Mouse (Mus musculus) forelimb bud, embryonic 11.5 days (tissue): ENCODE measurements around the gene Fbxo8.

Source experiments
- DNase-seq: peaks from one replicate; pipeline ENCODE4 v3.0.0-alpha.2; 2012; ENCODE audit warnings: low read depth, low spot score

The Fbxo8 gene

GRCm38 (mm10) chr8:56550558-56551360 lies at the start of gene Fbxo8, which contains the start of gene Cep44:
Gene Fbxo8, plus strand, starts transcription at chr8:56551090.
Gene Cep44, minus strand, starts transcription at chr8:56551047.
- peak; percentile 81 for DNase-seq

DNA sequence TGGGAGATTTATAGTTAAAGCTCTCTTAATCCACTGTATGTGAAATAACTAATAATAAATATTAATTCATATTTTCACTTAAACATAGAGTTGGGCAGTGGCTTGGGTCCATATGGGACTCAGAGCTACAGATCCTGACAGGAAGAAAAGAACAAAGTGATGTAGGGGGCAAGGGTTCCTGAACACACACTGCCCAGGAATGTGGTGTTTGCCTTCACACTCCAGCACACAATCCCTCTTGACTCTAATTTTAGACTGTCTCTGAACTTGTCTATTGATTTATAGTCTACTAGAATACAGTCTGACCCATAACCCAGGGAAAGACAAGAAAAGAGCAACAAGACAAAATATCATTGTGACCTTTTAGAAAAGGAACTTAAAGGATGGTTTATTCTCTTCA lies 49.0 kb upstream of the Fbxo8 start:
- no peak for DNase-seq

GRCm38 (mm10) chr8:56508318-56508951 lies 42.5 kb upstream of the Fbxo8 start:
- DNase-seq: no peak

GRCm38 (mm10) chr8:56508952-56509479 lies 41.9 kb upstream of the Fbxo8 start:
- no peak for DNase-seq

GRCm38 (mm10) chr8:56518848-56519247 lies 32.0 kb upstream of the Fbxo8 start:
- DNase-seq: no peak

DNA sequence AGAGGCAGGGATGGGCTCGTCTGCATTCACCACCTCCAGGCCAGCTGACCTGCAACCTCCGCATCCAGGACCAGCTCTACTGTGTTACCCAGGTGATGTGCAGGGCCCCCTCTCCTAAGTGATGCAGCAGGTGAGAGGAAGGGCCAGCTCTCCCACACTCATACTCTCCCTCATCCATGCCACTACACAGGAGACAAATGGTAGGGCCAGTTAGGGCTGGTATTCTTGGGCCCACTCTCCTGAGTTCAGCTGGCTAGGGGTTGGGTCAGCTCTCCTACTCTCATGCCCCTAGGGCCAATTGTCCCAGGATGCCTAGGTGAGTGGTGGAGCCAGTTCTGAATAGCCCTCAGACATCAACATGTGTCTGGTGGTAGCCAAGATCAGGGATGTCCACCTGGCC lies 30.6 kb upstream of the Fbxo8 start:
- no peak for DNase-seq

DNA sequence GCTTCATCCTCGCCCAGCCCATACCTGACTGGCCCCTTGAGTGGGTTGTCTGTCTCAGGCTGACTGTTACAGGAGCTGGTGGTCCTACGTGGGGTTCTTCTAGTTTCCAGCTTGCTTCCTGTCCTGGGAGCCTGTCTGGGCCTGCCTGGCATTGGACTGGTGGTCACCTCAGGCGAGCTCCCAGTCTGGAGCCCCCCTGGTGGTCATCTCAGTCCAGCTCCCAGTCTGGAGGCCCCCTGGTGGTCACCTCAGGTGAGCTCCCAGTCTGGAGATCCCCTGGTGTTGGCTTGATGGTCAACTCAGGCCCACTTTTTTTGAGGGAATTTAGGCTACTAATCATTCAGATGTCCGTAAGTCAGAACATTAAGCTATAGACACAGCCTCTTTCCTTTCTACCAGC lies 29.8 kb upstream of the Fbxo8 start:
- no peak for DNase-seq

DNA sequence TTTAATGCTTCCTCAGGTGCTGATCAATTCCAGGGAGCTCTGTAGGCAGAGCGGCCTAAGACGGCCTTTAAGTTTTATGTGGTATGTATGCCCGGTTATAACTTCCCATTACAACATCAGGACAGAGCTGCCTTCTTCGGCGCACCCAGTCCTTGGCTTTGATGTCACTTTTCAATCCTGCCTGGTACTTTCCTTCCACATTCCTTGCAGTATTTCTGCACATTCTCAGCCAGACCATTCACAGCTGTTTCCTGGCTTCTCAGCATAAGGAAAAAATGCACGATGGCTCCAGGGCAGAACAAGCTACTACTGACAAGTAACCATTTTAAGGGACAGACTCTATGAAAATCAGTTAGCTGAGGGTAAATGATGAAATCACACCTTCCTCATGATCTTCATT lies 22.0 kb upstream of the Fbxo8 start:
- DNase-seq: peak; percentile 46

- peak; percentile 74 for DNase-seq
These were observed 20.5 kb upstream of the Fbxo8 start for GRCm38 (mm10) chr8:56530359-56530758.

GRCm38 (mm10) chr8:56540706-56541105 lies 10.2 kb upstream of the Fbxo8 start:
- DNase-seq: no peak

GRCm38 (mm10) chr8:56547866-56548265 lies 3.0 kb upstream of the Fbxo8 start:
- no peak for DNase-seq

DNA sequence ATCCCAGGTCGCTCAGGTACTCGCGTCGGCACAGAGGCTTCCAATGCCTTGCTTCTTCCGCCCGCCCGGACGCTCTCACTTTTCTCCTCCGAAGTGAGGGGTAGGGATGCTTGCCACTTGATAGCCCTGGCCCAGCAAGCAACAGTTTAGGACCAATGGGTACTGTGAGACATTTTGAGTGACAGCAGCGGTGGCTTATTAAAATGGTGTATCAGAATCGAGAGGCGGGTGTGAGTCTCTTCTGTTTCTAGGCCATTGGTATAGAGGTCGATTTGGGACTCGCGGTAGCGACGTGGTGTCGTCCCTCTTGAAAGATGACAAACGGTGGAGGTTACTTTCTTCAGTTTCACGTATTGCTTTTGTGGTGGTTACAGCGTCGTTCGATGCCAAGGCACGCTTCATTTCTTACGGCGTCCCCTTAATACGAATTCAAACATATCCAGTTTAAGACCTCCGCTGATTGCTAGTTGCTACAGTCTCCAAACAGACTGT lies 517 bp downstream of the Fbxo8 start:
- DNase-seq: peak; percentile 86

DNA sequence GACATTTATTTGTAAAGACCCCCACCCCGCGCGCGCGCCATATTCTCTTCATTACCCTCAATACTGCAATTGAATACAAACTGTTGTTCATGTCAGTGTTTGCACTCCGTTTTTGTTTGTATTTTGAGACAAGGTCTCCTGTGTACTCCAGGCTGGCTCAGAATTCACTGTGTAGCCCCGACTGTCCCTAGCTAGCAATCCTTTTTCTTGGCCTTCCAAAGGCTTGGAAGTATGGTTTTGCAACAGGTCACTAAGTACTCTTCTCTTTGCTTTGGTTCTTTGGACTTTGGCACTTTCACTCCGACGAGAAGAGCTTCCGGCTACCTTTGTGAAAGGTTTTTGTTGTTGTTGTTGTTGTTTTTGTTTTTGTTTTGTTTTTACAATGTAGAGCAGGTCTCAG lies 1.2 kb downstream of the Fbxo8 start:
- no peak for DNase-seq

GRCm38 (mm10) chr8:56552551-56553103 lies 1.7 kb downstream of the Fbxo8 start:
- DNase-seq: no peak

DNA sequence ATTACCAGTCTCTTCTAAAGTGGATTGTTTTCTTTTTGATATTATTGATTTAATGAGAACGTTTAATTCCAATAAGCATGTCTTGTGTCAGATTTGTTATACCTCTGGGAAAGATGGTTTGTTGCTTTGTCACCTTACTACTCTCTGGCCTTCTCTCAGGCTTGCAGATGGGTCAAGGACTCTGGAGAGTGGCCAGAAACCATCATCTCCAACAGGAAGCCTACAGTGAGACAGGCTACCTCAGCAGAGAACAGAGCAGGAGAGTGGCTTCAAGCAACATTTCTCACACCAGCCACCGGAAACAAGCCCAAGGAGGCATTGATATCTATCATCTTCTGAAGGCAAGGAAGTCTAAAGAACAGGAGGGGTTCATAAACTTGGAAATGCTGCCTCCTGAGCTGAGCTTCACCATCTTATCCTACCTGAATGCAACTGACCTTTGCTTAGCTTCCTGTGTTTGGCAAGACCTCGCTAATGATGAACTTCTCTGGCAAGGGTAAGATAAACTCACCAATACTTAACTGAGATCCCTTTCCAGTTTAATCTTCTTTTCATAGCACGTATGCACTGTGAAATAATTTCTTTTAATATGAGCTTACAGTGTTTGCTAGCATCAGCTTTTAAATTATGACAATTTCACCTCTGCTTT lies 13.6 kb downstream of the Fbxo8 start:
- no peak for DNase-seq

DNA sequence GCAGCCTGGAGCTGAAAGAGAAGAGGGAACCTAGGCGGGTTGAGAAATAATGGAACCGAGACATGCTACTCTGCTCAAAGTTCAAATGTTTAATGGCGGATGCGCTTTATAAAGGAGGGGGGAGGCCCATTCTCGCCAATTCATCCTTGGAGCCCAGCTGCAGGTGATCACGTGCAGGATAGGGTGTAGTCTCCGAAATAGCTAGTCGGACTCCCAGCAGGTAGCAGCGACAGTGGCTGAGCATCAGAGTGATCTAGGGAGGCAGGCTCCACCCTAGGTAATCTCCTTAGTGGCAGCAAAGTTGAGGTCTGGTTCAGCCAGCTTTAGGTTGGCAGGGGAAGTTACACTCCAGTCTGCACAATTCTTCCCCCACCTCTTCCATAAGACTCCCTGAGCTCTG lies 16.0 kb downstream of the Fbxo8 start:
- no peak for DNase-seq

DNA sequence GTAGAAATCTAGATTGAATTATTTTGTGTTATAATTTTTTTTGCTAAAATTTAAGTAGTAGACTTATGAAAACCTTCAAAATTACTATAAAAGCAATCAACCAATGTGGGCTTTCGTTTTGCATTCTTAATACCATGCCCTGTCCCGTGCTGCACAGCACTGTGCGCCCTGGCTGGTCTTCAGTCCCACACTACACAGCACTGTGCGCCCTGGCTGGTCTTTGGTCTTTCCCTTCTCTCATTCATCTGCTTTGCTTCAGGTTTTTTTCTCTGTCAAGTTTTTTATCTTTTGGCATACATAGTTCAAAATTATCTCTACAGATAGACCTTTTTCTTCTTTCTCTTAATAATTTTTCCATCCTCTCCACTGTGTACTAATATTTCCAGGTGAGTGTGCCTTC lies 30.0 kb downstream of the Fbxo8 start:
- no peak for DNase-seq

DNA sequence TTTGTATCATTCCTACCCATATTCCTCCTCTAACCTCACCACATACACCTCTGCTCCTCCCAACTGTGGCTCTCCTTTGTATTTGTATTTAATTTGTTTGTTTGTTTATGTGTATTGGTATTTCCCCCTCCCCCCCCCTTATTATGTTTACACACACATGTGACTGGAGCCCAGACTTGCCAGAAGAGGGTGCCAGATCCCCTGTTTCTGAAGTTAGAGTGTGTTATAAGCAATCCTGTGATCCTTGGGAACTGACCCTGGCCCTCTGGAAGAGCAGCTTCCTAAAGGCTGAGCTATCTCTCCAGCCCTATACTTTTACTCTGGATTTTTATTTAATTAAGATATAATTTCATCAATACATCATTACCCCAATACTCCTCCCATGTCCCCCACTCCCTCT lies 32.0 kb downstream of the Fbxo8 start:
- no peak for DNase-seq

- no peak for DNase-seq
These were observed 38.1 kb downstream of the Fbxo8 start for GRCm38 (mm10) chr8:56589004-56589403.

- no peak for DNase-seq
These were observed 40.2 kb downstream of the Fbxo8 start for GRCm38 (mm10) chr8:56591084-56591483.

GRCm38 (mm10) chr8:56591502-56591901 lies 40.6 kb downstream of the Fbxo8 start:
- DNase-seq: no peak

DNA sequence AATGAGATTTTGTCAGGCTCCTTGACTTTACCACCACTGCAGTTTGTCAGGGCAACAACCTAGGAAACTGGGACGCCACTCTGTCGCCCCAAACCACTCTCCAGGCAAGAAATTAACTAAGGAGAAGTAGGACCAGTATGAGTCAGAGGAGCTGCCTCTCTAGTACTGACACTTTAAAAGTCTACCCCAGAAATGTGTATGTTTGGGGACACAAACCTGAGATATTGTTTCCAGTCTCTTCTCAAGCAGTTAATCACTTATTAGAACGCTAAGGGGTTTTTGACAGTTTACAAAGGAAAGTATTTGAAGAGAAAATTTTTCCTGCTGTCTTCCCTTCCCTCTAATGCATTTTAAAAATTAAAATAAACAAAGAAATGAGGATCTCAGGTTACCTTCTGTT lies 55.6 kb downstream of the Fbxo8 start:
- DNase-seq: no peak
